In genomic region chr17:78687971-78688370, GRCm38 (mm10) we compare ENCODE assay signal across 19 mouse cellular contexts. TPM values are rescaled to one million over a fixed set of nuclear protein-coding genes. Genes with fewer than 3 reads are reported as not detected.
DNase-seq lines count a peak whose midpoint lies in the region; ATAC-seq lines count a peak whose summit lies in the region.
"Had no signal": no experiment of that assay in that cellular context is flagged by ENCODE, and none has a peak within 500 bp of the region (broad histone marks: within the 10 kb centered on the region; RNA-seq: fewer than 3 reads in every experiment).

No protein-coding gene starts in this region.

- H3K4me2 ChIP-seq in intestine, embryonic 16.5 days (ENCODE audit: low read depth, low read length) = no peak overlapping the region
- H3K4me2 ChIP-seq in hindbrain, embryonic 14.5 days (replicated peaks) = no peak overlapping the region
- H3K4me2 ChIP-seq: embryonic facial prominence, embryonic 12.5 days; forebrain, embryonic 15.5 days; heart, embryonic 11.5 days; heart, embryonic 15.5 days; hindbrain, embryonic 12.5 days had no signal

- H3K4me3 ChIP-seq in intestine, embryonic 16.5 days (ENCODE audit: low read length) = no peak overlapping the region
- no peak overlapping the region for H3K4me3 ChIP-seq in hindbrain, embryonic 10.5 days
- H3K4me3 ChIP-seq in hindbrain, embryonic 14.5 days (replicated peaks; ENCODE audit: low read length) = no peak overlapping the region
- H3K4me3 ChIP-seq: embryonic facial prominence, embryonic 12.5 days; forebrain, embryonic 15.5 days; heart, adult 2 months; heart, embryonic 15.5 days; hindbrain, embryonic 12.5 days had no signal

- H3K27ac ChIP-seq in intestine, embryonic 16.5 days (ENCODE audit: low read length) = no peak overlapping the region
- no peak overlapping the region for H3K27ac ChIP-seq in hindbrain, embryonic 10.5 days
- no peak overlapping the region for H3K27ac ChIP-seq in hindbrain, embryonic 14.5 days
- H3K27ac ChIP-seq: embryonic facial prominence, embryonic 12.5 days; forebrain, embryonic 15.5 days; heart, adult 2 months; heart, embryonic 15.5 days; hindbrain, embryonic 12.5 days; hindbrain, postnatal 0 days had no signal

- no peaks in the 10 kb centered on the region for H3K4me1 ChIP-seq in intestine, embryonic 16.5 days (ENCODE audit: control insufficient read depth, insufficient read depth, low read length)
- no peaks in the 10 kb centered on the region for H3K4me1 ChIP-seq in hindbrain, embryonic 10.5 days (replicated peaks)
- no peaks in the 10 kb centered on the region for H3K4me1 ChIP-seq in hindbrain, embryonic 14.5 days (replicated peaks; ENCODE audit: control insufficient read depth, insufficient read depth, low read length)
- H3K4me1 ChIP-seq: embryonic facial prominence, embryonic 12.5 days; forebrain, embryonic 15.5 days; hindbrain, embryonic 12.5 days had no signal

- H3K36me3 ChIP-seq in intestine, embryonic 16.5 days (ENCODE audit: control insufficient read depth, insufficient read depth, low read length) = peaks cover 14% of the 10 kb centered on the region; the same call in 1 of the 2 replicates
- H3K36me3 ChIP-seq in hindbrain, embryonic 10.5 days = peaks cover 30% of the 10 kb centered on the region
- H3K36me3 ChIP-seq in hindbrain, embryonic 14.5 days (replicated peaks; ENCODE audit: control insufficient read depth, insufficient read depth) = peaks cover 24% of the 10 kb centered on the region

- H3K9me3 ChIP-seq in intestine, embryonic 16.5 days (ENCODE audit: control insufficient read depth, low read length) = no peaks in the 10 kb centered on the region
- H3K9me3 ChIP-seq in hindbrain, embryonic 10.5 days = peaks cover 16% of the 10 kb centered on the region
- H3K9me3 ChIP-seq in hindbrain, embryonic 14.5 days (ENCODE audit: control insufficient read depth, low read length) = peaks cover 11% of the 10 kb centered on the region; the same call in 1 of the 2 replicates
- H3K9me3 ChIP-seq: embryonic facial prominence, embryonic 12.5 days; heart, embryonic 15.5 days; hindbrain, embryonic 12.5 days had no signal

- H3K27me3 ChIP-seq in intestine, embryonic 16.5 days (replicated peaks; ENCODE audit: control insufficient read depth, insufficient read depth, low read length) = no peaks in the 10 kb centered on the region
- H3K27me3 ChIP-seq in hindbrain, embryonic 10.5 days (ENCODE audit: insufficient read depth, poor library complexity, severe bottlenecking) = no peaks in the 10 kb centered on the region
- no peaks in the 10 kb centered on the region for H3K27me3 ChIP-seq in hindbrain, embryonic 14.5 days (ENCODE audit: control insufficient read depth, insufficient read depth, low read length)
- H3K27me3 ChIP-seq: embryonic facial prominence, embryonic 12.5 days; forebrain, embryonic 15.5 days; heart, embryonic 15.5 days; hindbrain, embryonic 12.5 days had no signal

- WGBS in intestine, embryonic 16.5 days = 80% methylated on average over 5 of the region's 5 CpGs
- WGBS in hindbrain, embryonic 10.5 days = 93% methylated on average over 5 of the region's 5 CpGs
- 94% methylated on average over 5 of the region's 5 CpGs for WGBS in hindbrain, embryonic 14.5 days

- DNase-seq in 416B (ENCODE audit: low read depth) = peak; percentile 3
- no peak for DNase-seq in natural killer cell, adult 2 months (ENCODE audit: low spot score in 2 of 2)
- DNase-seq in hindbrain, embryonic 10.5 days (ENCODE audit: low spot score) = no peak
- no peak for DNase-seq in hindbrain, embryonic 14.5 days (ENCODE audit: low spot score)
- DNase-seq: adrenal gland, postnatal 10 days; cerebellum, adult 11 months; cerebellum, adult 8-10 months; cerebellum, postnatal 14 days; gastrocnemius, postnatal 10 days; heart, adult 2 months had no signal

- 0 out of 2 replicates have a peak, but pooled peaks have one; percentile 52 for ATAC-seq in common myeloid progenitor, adult 5-6 weeks (replicated peaks; ENCODE audit: low read depth, poor library complexity, severe bottlenecking)
- peak; percentile 44; the same call in 1 of the 2 replicates for ATAC-seq in intestine, embryonic 16.5 days
- peak; percentile 54 for ATAC-seq in megakaryocyte-erythroid progenitor cell, adult 5-6 weeks (replicated peaks; ENCODE audit: low FRiP score, low TSS enrichment, poor library complexity, severe bottlenecking)
- ATAC-seq in hindbrain, embryonic 14.5 days (ENCODE audit: low FRiP score) = no peak
- ATAC-seq: forebrain, embryonic 15.5 days; hindbrain, postnatal 0 days had no signal

- H3K9ac ChIP-seq in intestine, embryonic 16.5 days (ENCODE audit: low read depth, low read length) = no peak overlapping the region
- H3K9ac ChIP-seq in hindbrain, embryonic 14.5 days = no peak overlapping the region
- H3K9ac ChIP-seq: embryonic facial prominence, embryonic 12.5 days; forebrain, embryonic 15.5 days; heart, embryonic 15.5 days; hindbrain, embryonic 12.5 days had no signal

RNA-seq across cellular contexts. Expression of gene Strn, which starts 49.0 kb away (rescaled TPM):
- 21.3 and 50.8 TPM in 2 replicates for total RNA-seq in common myeloid progenitor, adult 5-6 weeks (2017)
- 4.7 and 5.3 TPM in 2 replicates for polyA plus RNA-seq in intestine, embryonic 16.5 days (2015; fragmentation: Nextera tagmentation; extraction: Ambion mirVana)
- 13.7 and 15.9 TPM in 2 replicates for total RNA-seq in megakaryocyte-erythroid progenitor cell, adult 5-6 weeks (2014; fragmentation: Nextera tagmentation)
- total RNA-seq in megakaryocyte-erythroid progenitor cell, adult 5-6 weeks (2017) = 19.6 and 28.1 TPM in 2 replicates
- 4.8 and 6.0 TPM in 2 replicates for polyA plus RNA-seq in hindbrain, embryonic 10.5 days (2016; fragmentation: Nextera tagmentation; extraction: Ambion mirVana)
- 7.6 and 8.0 TPM in 2 replicates for polyA plus RNA-seq in hindbrain, embryonic 14.5 days (2014; fragmentation: Nextera tagmentation; extraction: Ambion mirVana)
